Mouse (Mus musculus): ENCODE results near the gene Dnttip2. TPM values are rescaled to one million over a fixed set of nuclear protein-coding genes. Genes with fewer than 3 reads are reported as not detected.
"Not testable (repeated sequence)": the region's sequence is repeated elsewhere in the genome, so short reads cannot be mapped to it uniquely, and the experiment has no call there.

Dnttip2 gene
- polyA plus RNA-seq (2016; fragmentation: Nextera tagmentation; extraction: Ambion mirVana), result 70.1 and 75.0 TPM in 2 replicates

DNA sequence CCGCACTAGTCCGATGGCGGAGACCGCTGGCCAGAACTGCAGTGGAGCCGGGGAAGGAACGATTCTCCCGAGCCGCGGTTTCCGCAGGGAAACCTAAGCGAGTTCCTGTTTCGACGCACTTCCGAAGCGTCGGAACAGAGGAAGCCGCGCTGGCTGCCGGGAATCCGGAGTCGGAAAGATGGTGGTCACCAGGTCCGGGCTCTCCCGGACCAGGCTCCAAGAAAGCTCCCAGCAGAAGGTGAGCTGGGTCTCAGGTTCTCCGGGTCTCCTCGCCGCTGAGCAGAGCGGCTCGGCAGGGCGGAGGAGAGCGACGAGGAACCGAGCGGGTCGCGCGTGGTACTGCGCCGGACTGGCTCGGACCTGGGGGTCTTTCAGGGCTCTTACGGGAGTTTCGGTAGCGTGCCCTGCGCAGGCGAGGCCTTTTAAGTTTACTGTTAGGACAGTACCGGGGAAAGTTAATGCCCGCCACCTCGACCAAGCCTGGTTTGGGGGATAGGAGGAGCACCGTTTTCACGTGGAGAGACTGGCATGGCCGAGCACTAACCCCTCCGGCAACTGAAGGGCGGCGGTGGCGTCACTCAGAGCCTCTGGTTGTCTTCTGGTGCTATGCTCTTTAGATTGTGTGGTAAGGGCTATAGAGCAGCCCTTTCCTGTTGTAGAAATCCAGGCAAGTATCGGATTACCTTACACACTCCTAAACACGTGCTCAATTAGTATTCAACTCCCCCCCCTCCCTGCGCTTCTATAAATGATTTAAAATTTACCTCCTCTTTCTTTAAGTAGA, at the start of gene Dnttip2:
TSS of gene Dnttip2 (plus strand) at position 148 of the 784 bp plus-strand sequence.
- H3K9ac ChIP-seq, result peak within 1 kb of the TSS; percentile 81
- H3K4me3 ChIP-seq, result peak within 1 kb of the TSS; percentile 92
- under 1% methylated on average over 57 of the region's 57 CpGs for WGBS
- ATAC-seq (ENCODE audit: low FRiP score), result peak; percentile 96
- H3K4me2 ChIP-seq (replicated peaks), result peak within 1 kb of the TSS; percentile 80
- H3K27ac ChIP-seq, result peak within 1 kb of the TSS; percentile 60
- H3K27me3 ChIP-seq, result no peaks in the 10 kb centered on the region
- peaks cover 39% of the 10 kb centered on the region for H3K36me3 ChIP-seq
- no peaks in the 10 kb centered on the region for H3K9me3 ChIP-seq (replicated peaks)
- peaks cover 28% of the 10 kb centered on the region for H3K4me1 ChIP-seq

GRCm38 (mm10) chr3:122226972-122227371, 47.2 kb upstream of the Dnttip2 start:
- not testable (repeated sequence) for H3K27ac ChIP-seq; H3K4me2 ChIP-seq (replicated peaks); ATAC-seq (ENCODE audit: low FRiP score); H3K36me3 ChIP-seq; H3K4me1 ChIP-seq; H3K4me3 ChIP-seq; H3K9me3 ChIP-seq (replicated peaks); H3K27me3 ChIP-seq; H3K9ac ChIP-seq
- WGBS, result 80% methylated on average over 6 of the region's 6 CpGs

GRCm38 (mm10) chr3:122235772-122236171, 38.4 kb upstream of the Dnttip2 start:
- no peaks in the 10 kb centered on the region for H3K36me3 ChIP-seq
- no peak for ATAC-seq (ENCODE audit: low FRiP score)
- no peak overlapping the region for H3K4me3 ChIP-seq
- H3K9me3 ChIP-seq (replicated peaks), result no peaks in the 10 kb centered on the region
- no peaks in the 10 kb centered on the region for H3K4me1 ChIP-seq
- 70% methylated on average over 1 of the region's 1 CpGs for WGBS
- no peak overlapping the region for H3K4me2 ChIP-seq (replicated peaks)
- no peak overlapping the region for H3K27ac ChIP-seq
- H3K9ac ChIP-seq, result no peak overlapping the region
- no peaks in the 10 kb centered on the region for H3K27me3 ChIP-seq

DNA sequence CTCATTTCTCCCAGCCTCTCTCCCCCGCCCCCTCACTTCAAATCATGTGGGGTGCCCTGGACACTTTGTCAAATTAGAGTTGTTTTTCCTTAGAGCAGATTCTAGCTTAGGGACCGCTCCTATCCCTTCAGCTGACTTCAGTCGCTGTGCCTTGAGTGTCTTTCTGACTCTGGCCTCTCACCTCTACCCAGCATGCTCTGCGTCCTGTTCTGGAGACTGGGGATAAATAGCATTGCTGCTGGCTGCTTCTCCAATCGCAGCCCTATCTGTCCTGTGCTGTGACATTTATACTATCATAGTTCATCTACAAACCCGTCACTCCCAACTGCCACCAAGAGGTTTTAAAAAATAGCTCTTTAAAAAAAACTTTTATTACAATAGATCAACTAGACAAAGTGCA, 31.3 kb upstream of the Dnttip2 start:
- 47% methylated on average over 6 of the region's 6 CpGs for WGBS
- no peaks in the 10 kb centered on the region for H3K27me3 ChIP-seq
- no peak overlapping the region for H3K27ac ChIP-seq
- no peaks in the 10 kb centered on the region for H3K36me3 ChIP-seq
- H3K9ac ChIP-seq, result no peak overlapping the region
- no peaks in the 10 kb centered on the region for H3K9me3 ChIP-seq (replicated peaks)
- no peak overlapping the region for H3K4me3 ChIP-seq
- no peak overlapping the region for H3K4me2 ChIP-seq (replicated peaks)
- no peak for ATAC-seq (ENCODE audit: low FRiP score)
- H3K4me1 ChIP-seq, result peaks cover 15% of the 10 kb centered on the region

- Histone ChIP-seq H3K27ac (no peak overlapping the region), H3K9me3 (replicated peaks) (no peaks in the 10 kb centered on the region), H3K4me2 (replicated peaks) (no peak overlapping the region), H3K36me3 (no peaks in the 10 kb centered on the region), H3K4me1 (peaks cover 15% of the 10 kb centered on the region), H3K27me3 (no peaks in the 10 kb centered on the region), H3K4me3 (no peak overlapping the region), H3K9ac (no peak overlapping the region)
- ATAC-seq (ENCODE audit: low FRiP score), result no peak
- WGBS, result 50% methylated on average over 14 of the region's 14 CpGs
Observed at GRCm38 (mm10) chr3:122243416-122244167, 30.6 kb upstream of the Dnttip2 start.

GRCm38 (mm10) chr3:122244759-122245158, 29.4 kb upstream of the Dnttip2 start:
- ATAC-seq (ENCODE audit: low FRiP score), result peak; percentile 0; the same call in 1 of the 2 replicates
- Histone ChIP-seq H3K36me3 (no peaks in the 10 kb centered on the region), H3K27ac (peak overlapping the region; percentile 62), H3K9ac (no peak overlapping the region), H3K27me3 (no peaks in the 10 kb centered on the region), H3K9me3 (replicated peaks) (no peaks in the 10 kb centered on the region), H3K4me3 (peak overlapping the region; percentile 84), H3K4me2 (replicated peaks) (peak overlapping the region; percentile 72), H3K4me1 (peaks cover 15% of the 10 kb centered on the region)
- 58% methylated on average over 6 of the region's 6 CpGs for WGBS

DNA sequence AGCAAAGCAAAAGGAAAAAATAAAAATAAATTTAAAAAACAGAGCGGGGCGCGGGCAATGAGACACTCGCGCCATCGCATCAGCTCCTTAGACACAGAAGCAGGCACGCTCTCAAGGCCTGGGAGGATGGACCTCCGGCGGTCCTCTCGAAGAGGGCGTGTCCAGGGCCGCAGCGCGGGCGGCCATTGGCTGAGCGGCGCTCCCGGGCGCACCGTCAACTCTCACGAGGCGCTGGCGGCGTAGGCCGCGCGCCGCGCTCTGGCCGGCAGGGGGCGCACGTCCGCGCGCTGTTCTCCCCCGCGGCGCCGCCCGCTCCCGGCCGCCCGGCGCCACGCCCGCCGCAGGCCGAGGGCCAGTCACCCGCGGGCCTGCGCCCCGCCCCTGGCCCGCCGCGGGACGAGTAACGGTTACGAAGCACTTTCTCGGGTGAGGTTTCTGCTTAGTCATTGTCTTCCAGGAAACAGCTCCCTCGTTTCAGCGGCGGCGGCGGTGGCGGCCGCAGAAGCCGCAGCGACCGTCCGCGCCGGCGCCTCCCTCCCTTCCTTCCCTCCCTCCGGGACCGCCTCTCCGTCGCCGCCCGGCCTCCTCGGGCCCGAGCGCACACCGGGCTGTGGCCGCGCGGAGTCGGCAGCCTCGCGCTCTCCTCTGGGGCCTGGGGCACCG, 28.8 kb upstream of the Dnttip2 start, which contains the start of gene Gclm:
TSS of gene Gclm (plus strand) at position 343 of the 663 bp plus-strand sequence.
- H3K36me3 ChIP-seq, result no peaks in the 10 kb centered on the region
- peak within 1 kb of the TSS; percentile 84 for H3K9ac ChIP-seq
- H3K9me3 ChIP-seq (replicated peaks), result no peaks in the 10 kb centered on the region
- H3K4me2 ChIP-seq (replicated peaks), result peak within 1 kb of the TSS; percentile 72
- under 1% methylated on average over 68 of the region's 90 CpGs for WGBS
- H3K27ac ChIP-seq, result peak within 1 kb of the TSS; percentile 93
- peak; percentile 99 for ATAC-seq (ENCODE audit: low FRiP score)
- peaks cover 15% of the 10 kb centered on the region for H3K4me1 ChIP-seq
- H3K27me3 ChIP-seq, result no peaks in the 10 kb centered on the region
- H3K4me3 ChIP-seq, result peak within 1 kb of the TSS; percentile 84

- H3K27ac ChIP-seq, result peak overlapping the region; percentile 93
- under 1% methylated on average over 50 of the region's 50 CpGs for WGBS
- H3K36me3 ChIP-seq, result no peaks in the 10 kb centered on the region
Observed at GRCm38 (mm10) chr3:122245878-122246332, 28.3 kb upstream of the Dnttip2 start.

GRCm38 (mm10) chr3:122246406-122246805, 27.8 kb upstream of the Dnttip2 start:
- H3K27ac ChIP-seq, result peak overlapping the region; percentile 93; the same call in 1 of the 2 replicates

More at GRCm38 (mm10) chr3:122245878-122246332, 28.3 kb upstream of the Dnttip2 start:
- H3K4me3 ChIP-seq, result peak overlapping the region; percentile 84
- peak overlapping the region; percentile 84 for H3K9ac ChIP-seq
- peak overlapping the region; percentile 72 for H3K4me2 ChIP-seq (replicated peaks)
- peaks cover 15% of the 10 kb centered on the region for H3K4me1 ChIP-seq
- H3K9me3 ChIP-seq (replicated peaks), result no peaks in the 10 kb centered on the region
- H3K27me3 ChIP-seq, result no peaks in the 10 kb centered on the region
- peak; percentile 69 for ATAC-seq (ENCODE audit: low FRiP score)

GRCm38 (mm10) chr3:122246986-122247767, 27.0 kb upstream of the Dnttip2 start:
- H3K36me3 ChIP-seq, result 0 out of 2 replicates have a peak, but pooled peaks cover 3% of the 10 kb centered on the region
- no peak for ATAC-seq (ENCODE audit: low FRiP score)
- 0 out of 2 replicates have a peak overlapping the region, but pooled peaks have one; percentile 84 for H3K9ac ChIP-seq
- WGBS, result 68% methylated on average over 12 of the region's 12 CpGs
- H3K27ac ChIP-seq, result no peak overlapping the region
- H3K27me3 ChIP-seq, result no peaks in the 10 kb centered on the region
- H3K4me2 ChIP-seq (replicated peaks), result peak overlapping the region; percentile 72
- H3K4me1 ChIP-seq, result peaks cover 15% of the 10 kb centered on the region
- H3K4me3 ChIP-seq, result peak overlapping the region; percentile 84
- H3K9me3 ChIP-seq (replicated peaks), result no peaks in the 10 kb centered on the region

More at GRCm38 (mm10) chr3:122246406-122246805, 27.8 kb upstream of the Dnttip2 start:
- ATAC-seq (ENCODE audit: low FRiP score), result no peak
- 0 out of 2 replicates have a peak, but pooled peaks cover 1% of the 10 kb centered on the region for H3K36me3 ChIP-seq
- peak overlapping the region; percentile 84 for H3K4me3 ChIP-seq
- no peaks in the 10 kb centered on the region for H3K9me3 ChIP-seq (replicated peaks)
- no peaks in the 10 kb centered on the region for H3K27me3 ChIP-seq
- peak overlapping the region; percentile 72 for H3K4me2 ChIP-seq (replicated peaks)
- H3K4me1 ChIP-seq, result peaks cover 15% of the 10 kb centered on the region
- peak overlapping the region; percentile 84 for H3K9ac ChIP-seq
- 32% methylated on average over 6 of the region's 6 CpGs for WGBS

DNA sequence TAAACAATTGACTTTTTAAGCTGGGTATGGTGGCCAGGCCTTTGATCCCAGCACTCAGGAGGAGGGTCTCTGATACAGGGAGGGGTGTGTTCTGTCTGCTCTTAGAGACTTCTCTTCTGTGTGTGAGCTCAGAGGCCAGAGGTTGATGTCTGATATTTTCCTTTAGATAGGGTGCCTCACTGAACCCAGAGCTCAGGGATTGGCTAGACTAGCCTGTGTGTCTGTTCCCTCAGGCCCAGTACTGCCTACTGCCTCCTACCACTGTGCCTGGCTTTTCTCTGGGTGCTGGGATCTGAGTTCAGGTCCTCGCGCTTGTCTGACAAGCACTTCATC, 26.5 kb upstream of the Dnttip2 start:
- no peak for ATAC-seq (ENCODE audit: low FRiP score)
- H3K4me1 ChIP-seq, result peaks cover 15% of the 10 kb centered on the region
- no peak overlapping the region for H3K4me2 ChIP-seq (replicated peaks)
- H3K27ac ChIP-seq, result no peak overlapping the region
- 95% methylated on average over 2 of the region's 2 CpGs for WGBS
- H3K9ac ChIP-seq, result no peak overlapping the region
- H3K4me3 ChIP-seq, result no peak overlapping the region
- no peaks in the 10 kb centered on the region for H3K9me3 ChIP-seq (replicated peaks)
- 0 out of 2 replicates have a peak, but pooled peaks cover 3% of the 10 kb centered on the region for H3K36me3 ChIP-seq
- no peaks in the 10 kb centered on the region for H3K27me3 ChIP-seq
